Mouse (Mus musculus) cerebellum, adult 9-10 months (tissue): ENCODE measurements around the gene Snrpb.

ENCODE experiments used
- DNase-seq: peaks from one replicate; pipeline ENCODE4 v3.0.0; 2022

Snrpb gene

DNA sequence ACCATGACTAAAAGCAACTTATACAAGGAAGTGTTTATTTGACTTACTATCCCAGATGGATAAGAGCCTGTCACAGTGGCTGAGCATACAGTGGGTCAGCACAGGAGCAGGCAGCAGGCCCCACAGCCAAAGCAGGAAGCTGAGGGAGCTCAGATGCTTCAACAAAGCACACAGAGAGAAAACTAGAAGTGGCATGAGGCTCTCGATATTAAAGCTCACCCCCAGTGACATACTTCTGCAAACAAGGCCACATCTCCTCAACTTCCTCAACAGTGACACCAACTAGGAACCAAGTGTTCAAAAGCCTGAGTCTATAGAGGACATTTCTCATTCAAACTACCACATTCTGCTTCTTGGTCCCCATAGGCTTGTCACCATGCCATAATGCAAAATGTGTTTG is 49.5 kb downstream of the Snrpb start:
- no peak for DNase-seq

DNA sequence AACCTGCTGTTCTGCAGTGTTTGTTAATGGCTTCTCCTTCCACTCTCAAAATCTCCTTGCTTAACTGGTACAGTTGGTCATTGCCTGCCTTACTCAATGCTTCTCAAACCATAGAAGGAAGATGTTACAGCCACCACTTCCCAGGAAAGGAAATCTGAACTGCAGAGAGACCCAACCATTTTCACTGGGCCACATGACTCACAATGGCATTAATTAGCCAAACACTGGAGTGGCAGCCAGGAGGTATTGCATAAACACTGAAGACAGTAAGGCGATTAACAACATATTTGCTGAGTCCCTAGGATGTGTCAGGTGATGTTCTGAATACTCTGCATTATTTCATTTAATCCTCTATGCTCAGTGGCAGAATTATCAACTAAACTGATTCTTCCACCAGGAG is 53.1 kb downstream of the Snrpb start:
- DNase-seq: no peak

DNA sequence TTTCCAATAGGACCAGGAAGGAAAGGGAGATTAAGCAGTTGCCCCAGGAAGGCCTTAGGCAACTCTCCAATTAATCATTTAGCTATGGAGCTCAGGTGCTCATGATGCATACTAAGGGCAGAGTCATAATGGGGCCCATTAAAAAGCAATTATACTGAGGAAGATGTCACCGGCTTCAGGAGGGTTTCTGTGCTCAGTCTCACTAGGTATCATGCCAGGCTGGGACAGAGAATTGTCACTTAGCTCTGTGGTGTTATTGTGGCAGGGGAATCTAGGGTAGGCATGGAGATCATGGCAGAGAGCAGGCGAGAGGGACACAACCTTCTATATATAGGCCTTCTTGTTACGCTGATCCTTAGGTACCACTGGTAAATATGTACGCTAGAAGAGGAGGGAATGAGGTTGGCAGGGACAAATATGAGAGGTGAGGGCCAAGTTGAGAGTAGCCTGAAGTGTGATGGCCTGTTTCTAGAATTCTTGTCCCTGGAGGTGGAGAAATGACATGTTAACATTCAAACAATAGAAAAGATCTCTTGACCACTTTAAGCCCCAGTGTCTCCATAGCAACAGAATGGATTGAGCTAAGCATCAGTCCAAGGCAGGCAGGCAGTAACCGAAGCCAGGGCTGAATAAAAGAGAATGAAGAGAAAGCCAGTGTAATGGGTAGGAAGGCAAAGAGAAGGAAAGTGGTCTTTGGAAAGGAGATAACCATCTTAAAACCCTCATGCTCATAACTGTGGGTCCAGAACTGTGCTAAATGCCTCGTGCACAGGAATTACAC is 53.7 kb downstream of the Snrpb start:
- no peak for DNase-seq
